Mouse (Mus musculus): ENCODE measurements around the gene Rab11fip5.

The Rab11fip5 gene

GRCm38 (mm10) chr6:85286283-85287047, 88.0 kb downstream of the Rab11fip5 start:
- in situ Hi-C loops (cut with MboI; ENCODE audit: unreplicated experiment in 2 of 2) = no loop called here
